Mouse (Mus musculus): ENCODE measurements around the gene D630036H23Rik.
"Not testable (repeated sequence)": the region's sequence is repeated elsewhere in the genome, so short reads cannot be mapped to it uniquely, and the experiment has no call there.

Gene D630036H23Rik

DNA sequence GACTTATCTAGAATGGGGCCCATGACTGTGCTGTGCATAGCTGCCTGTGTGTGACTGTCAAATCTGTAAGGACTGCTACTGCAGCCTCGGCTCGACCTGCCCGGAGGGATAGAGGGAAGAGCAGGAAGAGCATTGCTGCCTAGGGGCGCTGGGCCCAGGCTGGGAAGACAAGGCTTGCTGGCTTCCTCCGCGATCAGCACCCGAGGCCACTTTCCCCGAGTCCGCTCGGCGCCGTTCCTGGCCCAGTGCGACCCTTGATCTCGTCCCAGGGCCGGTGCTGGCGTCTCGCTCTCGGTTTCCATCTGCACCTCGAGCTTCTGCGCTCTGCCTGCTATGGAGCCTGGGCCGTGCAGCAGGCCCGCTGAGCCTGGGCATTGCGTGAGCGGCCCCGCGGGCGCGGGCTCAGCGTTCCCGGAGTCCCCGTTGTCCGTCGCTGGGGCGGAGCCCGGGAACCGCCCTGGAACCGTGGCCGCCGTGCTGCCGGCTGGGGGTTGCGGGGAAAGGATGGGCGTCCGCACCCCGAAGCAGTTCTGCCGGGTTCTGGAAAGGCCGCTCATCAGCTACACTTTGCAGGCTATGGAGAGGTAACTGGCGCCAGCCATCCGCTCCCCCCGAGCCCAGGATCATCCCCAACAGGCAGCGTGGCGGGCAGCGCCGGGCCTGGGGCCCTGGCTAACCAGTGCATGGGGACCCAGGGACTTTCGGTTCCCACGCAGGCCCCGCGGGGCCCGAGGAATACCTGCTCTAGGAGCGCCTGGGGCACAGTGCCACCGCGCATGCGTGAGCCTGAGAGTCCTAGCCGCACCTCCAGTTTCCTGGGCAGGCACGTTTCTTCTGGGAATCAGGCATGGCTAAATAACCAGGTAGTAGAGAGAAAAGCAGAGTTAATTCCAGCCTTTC is at the start of gene D630036H23Rik, which contains the start of gene Ispd:
D630036H23Rik (minus strand) TSS at position 741 of the 900 bp plus-strand sequence.
Ispd (plus strand) TSS at position 10 of the 900 bp plus-strand sequence.
- peak; percentile 70 to 74 for DNase-seq

DNA sequence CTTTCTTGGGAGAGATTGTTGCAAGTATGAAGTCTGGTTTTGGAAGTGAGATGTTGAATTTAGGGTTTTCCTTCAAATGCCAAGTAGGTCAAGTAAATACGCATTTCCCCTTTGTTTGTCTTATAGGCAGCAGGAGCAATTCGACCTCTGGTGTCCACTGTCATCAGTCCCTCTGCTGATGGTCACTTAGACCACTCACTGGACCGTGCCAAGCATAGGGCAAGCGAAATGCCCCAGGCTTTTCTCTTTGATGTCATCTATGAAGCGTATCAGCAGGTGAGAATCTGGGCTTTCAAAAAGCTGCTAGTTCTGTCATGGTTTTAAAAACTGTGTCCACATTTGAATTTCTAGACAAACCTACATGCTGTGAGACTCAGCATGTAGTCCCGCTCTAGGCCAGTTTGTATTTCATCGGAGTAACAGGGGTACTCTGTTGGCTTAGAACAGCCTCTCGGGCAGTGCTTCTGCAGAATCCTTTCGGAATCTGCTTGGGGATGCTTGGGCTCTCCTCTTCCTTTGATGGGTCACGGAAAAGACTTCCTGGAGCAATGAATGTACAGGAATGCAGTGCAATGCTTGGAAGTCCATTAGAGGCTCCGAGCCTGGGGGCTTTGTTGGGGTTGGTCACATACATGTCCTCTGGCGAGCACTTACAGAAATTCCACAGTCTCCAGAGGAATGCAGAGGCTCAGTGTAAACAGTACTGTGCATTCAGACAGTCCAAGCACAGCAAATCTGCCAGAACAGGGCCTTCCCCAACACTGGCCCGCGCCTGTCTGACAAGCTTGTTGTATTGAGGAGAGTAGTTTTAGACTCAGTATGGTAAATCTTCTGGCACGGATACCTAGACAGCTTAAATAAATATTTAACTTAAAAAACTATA is 44.4 kb upstream of the D630036H23Rik start:
- DNase-seq = no peak

DNA sequence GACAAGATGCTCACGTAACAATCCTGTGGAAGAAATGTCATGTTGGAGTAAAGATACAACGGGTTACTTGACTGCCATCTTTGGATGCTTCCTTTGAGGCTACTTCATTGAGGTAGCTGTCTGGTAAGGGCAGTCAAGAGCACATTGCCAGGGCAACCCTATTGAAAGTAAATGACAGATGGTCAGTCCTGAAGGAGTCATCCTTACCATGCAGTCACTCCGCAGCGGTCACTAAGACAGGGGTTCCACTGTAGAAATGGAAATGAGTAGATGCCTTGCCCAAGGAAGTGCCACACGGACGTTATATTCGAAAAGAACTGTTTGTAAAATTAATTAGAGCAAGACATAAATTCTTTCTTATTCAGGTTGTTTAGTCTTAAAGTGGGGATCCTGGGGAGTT is 43.3 kb upstream of the D630036H23Rik start:
- DNase-seq = no peak

DNA sequence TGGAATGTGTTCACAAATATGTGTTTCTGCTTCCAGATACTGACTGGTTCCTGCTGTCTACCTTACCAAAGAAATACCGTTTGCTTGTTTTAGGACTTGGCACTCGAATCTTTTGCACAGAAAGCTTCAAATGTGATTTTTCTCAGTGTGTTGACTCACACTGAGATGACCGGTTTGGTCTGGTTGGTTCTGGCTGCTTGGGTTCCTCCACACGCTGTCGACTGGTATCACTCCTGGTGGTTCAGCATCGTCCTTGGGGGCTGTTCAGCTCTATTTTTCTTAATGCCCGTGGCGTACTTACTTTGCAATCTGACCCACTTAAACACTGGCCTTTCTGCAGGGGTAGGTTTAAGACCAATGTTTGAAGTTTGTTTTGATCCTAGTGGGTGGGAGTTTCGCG is 41.7 kb upstream of the D630036H23Rik start:
- DNase-seq = no peak

DNA sequence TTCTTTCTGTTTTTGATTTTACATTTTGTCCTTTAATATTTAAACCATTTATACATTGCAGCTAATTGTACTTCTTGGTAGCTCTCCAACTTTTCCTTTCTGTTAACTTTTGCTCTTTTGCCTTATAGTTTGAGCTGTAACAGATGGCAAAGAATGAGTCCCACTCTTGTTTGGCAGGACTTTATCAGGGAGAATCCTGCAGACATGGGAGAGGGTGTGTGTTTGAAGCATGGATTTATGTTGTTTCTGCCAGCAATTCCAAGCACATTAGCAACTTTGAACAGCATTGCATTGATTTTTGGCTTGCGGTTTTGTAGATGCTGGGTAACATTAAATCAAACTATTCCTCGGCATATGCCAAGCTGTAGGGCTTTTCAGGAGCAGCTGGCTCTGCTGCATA is 13.1 kb upstream of the D630036H23Rik start:
- DNase-seq = no peak

DNA sequence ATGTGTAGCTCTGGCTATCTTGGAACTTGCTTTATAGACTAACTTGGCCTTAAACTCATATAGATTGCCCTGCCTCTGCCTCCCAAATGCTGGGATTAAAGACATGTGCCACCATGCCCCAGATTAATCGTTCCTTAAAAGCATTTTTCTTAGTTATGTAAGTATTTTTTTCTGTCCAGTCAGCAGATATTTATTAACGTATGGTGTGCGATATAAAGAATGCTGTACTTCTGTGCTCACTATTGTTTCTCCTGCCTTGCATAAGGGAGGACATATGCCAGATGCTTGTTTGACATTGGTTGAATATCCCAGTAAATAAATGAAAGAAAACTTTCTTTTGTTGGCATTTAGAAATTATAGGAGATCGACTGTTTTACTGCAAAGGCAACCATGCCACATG is 5.0 kb upstream of the D630036H23Rik start:
- DNase-seq = no peak

DNA sequence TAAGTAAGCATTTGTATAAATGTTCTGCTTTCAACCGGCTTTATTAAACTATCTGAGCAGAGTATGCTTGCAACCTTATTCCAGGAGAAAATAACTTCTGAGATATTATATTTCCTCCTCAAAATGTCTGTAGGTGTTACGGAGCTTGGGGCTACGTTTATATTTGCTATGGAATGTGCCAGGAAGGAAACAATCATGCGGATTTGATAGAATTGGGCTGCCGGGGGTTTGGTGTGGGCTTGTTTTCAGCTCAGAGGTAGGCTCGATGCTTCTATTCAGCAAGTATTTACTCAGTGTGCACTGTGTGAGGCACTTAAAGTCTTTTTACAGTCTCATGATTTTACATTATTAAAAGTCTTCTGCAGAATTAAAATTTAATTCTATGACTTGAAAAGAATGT is 3.4 kb upstream of the D630036H23Rik start:
- DNase-seq = no peak

DNA sequence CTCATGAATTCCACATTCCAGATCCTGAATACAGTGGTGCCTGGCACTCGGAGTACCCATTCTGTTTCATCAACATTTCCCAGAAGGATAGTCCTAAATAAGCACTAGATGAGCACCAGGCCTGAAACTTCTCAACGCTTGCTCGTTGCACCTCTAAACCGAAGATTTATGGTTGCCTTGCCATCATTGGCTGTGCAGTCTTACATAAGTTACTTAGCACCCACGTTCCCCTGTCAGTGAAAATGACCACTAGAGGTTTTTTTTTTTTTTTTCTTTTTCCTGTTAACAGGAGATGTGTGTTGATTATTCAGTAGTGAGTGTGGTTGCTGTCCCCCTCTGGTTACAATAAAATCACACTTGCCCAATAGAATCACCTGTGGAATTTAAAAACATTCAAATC is 1.2 kb downstream of the D630036H23Rik start:
- DNase-seq = no peak

DNA sequence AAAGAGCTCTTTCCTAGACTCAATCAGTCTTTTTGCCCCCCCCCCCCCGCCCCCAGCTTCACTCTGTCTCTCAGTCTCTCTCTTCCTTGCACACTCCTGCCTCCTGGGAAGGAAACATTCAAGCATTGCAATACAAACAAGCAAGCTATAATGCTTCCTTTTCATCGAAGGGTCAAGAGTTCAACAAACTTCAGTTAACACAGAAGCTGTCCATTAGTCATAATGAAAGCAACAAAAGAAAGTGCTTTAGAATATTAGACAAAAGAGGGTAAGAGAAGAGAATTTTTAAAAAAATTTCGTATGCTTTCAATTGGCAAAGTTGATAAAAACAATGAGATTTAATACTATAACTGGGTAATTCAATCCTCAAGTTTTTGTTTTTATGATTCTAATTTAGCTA is 1.7 kb downstream of the D630036H23Rik start:
- no peak for DNase-seq

DNA sequence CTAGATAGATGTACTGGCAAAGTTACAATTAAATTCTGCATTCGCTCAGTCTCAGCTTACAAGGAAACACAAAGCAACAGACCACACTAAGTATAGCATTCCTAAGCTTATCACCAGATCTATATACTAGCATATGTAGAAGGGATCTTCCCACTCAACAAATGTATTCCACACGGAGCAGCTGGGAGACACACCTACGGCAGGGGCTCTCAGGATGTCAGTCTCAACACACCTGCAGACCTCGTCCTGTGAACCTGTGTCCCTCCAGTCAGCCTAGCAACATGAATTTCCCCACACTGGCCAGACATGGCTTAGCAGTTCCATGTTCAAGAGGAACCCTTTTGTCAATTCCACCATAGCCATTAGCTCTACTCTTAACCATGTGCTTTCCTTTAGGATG is 5.6 kb downstream of the D630036H23Rik start:
- DNase-seq = not testable (repeated sequence)

DNA sequence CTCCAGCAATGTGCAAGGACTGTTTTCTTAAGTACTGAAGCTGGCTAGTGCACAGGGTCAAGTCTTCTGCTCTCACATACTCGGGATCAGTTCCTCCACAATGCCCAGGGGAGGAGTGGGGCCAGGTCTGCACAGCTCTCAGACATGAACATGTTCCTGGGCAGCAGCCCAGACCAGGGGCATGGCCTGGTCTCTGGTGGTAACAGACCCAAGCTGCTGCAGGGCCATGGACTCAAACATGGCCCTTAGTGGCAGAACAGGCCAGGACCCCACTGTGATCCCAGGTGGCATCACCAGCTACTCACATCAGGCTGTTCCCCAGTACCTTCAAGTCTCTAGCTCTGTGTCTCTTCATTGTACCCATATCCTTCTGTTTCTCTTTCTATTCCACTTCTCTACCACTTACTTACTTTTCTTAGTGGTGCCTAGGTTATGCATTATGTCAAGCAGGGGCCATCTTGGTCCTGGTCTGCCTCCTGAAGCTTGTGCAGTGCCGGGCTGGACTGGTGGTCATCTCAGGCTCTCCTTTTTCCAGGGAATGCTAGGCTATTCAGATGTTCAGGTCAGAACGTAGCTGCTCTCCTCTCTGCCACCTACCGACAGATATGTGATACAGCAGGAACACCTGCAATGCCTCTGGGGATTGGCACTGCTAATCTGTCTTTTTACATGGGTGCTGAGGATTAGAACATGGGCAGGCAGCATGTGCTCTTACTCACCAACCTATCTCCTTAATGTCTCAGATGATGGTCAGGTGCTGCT is 8.6 kb downstream of the D630036H23Rik start:
- peak in 1 of 2 experiments; percentile 6 for DNase-seq

DNA sequence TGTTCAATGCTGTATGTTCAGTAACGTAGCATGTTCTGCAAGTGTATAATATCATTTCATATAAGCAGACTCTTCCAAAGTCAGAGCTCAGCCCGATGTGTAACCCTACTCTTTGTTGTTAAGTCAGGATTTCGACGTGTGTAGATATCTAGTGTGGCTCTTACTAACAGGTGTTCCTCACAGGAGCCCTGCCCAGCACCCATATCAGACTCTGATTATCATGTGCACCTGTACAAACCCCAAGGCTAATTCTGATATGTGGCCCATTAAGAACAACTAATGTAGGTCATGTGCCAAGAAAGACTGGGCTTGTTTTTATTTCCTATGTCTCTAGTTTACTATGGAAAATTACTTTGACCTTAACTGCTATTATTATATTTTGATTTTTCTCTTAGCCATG is 18.0 kb downstream of the D630036H23Rik start:
- no peak for DNase-seq

DNA sequence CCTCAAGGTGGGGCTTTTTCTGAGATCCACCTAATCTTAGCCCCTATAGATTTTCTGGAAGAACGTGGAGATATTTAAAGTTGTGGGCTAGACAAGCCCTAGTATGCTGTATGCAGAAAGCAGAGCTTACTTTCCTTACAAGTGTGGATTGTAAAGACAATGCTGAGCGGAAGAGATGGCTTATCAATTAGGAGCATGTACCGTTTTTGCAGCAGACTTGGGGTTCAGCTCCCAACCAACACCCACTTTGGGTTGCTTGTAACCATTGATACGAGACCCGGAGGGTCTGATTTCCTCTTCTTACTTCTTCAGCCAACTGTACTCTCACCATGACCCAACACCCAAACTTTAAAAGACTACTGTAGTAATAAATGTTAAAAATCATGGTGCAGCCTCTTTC is 21.3 kb downstream of the D630036H23Rik start:
- no peak for DNase-seq

DNA sequence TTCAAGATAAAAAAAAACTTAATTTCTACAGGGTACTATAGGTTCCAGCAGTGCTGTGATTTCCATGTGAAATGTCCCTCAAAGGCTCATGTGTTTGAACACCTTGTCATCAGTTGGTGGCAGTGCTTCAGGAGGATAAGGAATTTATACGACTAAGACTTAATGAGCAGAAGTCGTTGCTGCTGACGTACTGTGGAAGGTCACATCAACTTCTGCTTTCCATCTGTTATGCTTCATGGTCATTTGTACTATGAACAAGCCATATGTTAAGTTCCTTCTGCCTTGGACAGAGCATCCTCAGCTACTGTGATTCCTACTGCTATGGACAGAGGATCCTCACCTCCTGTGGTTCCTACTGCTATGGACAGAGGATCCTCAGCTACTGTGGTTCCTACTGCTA is 21.9 kb downstream of the D630036H23Rik start:
- peak; percentile 14 to 26 for DNase-seq

DNA sequence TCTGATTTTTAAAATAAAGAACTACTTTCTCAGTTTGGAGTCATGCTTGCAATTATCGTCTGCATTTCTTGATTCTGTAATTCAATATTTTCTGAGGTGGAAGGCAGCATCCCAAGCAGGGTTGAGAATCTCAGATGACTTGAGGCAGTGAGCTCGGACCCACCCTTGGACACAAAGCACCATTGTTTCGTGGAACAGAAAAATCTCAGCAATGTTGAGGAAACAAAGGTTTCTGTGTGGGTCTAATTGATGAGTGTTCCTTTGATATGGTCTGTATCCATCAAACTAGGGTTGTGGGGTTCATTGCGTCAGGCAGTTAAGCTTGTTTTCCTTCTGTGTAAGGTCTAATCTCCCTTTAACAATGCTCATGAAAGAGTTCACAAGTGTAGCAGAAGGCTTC is 37.9 kb downstream of the D630036H23Rik start:
- DNase-seq = no peak

DNA sequence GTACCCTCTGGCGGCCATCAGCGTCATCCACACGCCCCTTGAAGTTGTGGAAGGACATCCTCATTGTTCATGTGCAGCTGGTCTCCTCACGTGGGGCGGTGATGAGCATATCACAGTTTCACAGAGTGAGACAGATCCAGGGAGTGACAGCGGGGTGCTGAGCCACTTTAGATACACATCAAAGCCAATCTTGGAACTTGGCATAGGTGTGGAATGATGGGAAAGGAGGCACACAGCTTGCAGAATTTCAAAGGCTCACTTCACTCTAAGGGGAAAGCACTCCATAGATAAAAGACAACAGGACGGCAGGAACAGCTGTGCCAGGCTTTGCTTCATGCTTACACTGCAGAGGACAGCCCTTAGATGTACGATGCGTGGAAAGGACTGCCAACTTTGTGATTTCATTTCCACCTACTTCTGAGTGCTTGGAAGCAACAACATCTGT is 48.1 kb downstream of the D630036H23Rik start:
- DNase-seq = no peak

DNA sequence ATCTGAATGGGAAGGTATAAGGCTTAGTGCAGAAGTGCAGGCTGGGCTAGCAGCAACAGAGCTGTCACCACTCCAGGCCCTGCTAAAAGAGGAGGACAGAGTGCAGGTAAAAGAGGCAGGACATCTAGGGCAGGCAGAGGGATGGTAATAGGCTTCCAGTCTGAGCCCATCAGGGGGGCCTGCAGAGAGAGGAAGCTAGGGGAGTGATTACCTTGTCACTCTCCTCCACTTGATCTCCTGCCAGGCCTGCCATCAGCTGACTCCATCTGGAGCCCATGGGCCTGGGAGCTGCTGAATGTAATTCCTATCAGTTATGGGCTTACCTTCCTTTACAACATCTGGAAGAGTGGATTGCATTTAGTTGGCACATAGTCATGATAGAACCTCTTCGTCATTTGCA is 49.3 kb downstream of the D630036H23Rik start:
- DNase-seq = no peak
